Mouse (Mus musculus) erythroblast, embryonic 14.5 days (primary cell): ENCODE results near the gene Chfr. TPM values are rescaled to one million over a fixed set of nuclear protein-coding genes. Genes with fewer than 3 reads are reported as not detected.
A peak's percentile ranks its signal among the peaks of the same experiment; 100 is the strongest.

Source experiments
- H3K27me3 ChIP-seq: 2 replicates; pipeline ENCODE4 v1.6.1; 2012; ENCODE audit warnings: inconsistent platforms; ENCODE audit not compliant: control insufficient read depth
- H3K36me3 ChIP-seq: 2 replicates; pipeline ENCODE4 v1.6.1; 2012; ENCODE audit warnings: mild to moderate bottlenecking, inconsistent platforms; ENCODE audit not compliant: control insufficient read depth
- H3K4me1 ChIP-seq: 2 replicates; pipeline ENCODE4 v1.6.1; 2012; ENCODE audit warnings: inconsistent platforms; ENCODE audit not compliant: control insufficient read depth
- H3K4me3 ChIP-seq: replicated peaks from 2 replicates; pipeline ENCODE3; 2012; ENCODE audit warnings: moderate library complexity, mild to moderate bottlenecking, inconsistent platforms
- H3K9me3 ChIP-seq: 2 replicates; pipeline ENCODE4 v1.6.1; 2012; ENCODE audit warnings: low read length, inconsistent platforms, mixed read lengths; ENCODE audit not compliant: control insufficient read depth
- GATA1 ChIP-seq: IDR thresholded peaks from 2 replicates; pipeline ENCODE4 v1.6.1; 2012; ENCODE audit warnings: low read length, inconsistent platforms, mixed read lengths
- TAL1 ChIP-seq: IDR thresholded peaks from 3 replicates; pipeline ENCODE4 v1.6.1; 2012; ENCODE audit warnings: low read length, inconsistent platforms, mixed read lengths
- polyA plus RNA-seq: library from polyadenylated mRNA; stranded (reverse); fragments of >175 nt; gene quantifications from 2 replicates; pipeline ENCODE4 v1.2.3, GENCODE M21; 2012

Gene Chfr
- polyA plus RNA-seq, 1 experiment, result 4.0 TPM

DNA sequence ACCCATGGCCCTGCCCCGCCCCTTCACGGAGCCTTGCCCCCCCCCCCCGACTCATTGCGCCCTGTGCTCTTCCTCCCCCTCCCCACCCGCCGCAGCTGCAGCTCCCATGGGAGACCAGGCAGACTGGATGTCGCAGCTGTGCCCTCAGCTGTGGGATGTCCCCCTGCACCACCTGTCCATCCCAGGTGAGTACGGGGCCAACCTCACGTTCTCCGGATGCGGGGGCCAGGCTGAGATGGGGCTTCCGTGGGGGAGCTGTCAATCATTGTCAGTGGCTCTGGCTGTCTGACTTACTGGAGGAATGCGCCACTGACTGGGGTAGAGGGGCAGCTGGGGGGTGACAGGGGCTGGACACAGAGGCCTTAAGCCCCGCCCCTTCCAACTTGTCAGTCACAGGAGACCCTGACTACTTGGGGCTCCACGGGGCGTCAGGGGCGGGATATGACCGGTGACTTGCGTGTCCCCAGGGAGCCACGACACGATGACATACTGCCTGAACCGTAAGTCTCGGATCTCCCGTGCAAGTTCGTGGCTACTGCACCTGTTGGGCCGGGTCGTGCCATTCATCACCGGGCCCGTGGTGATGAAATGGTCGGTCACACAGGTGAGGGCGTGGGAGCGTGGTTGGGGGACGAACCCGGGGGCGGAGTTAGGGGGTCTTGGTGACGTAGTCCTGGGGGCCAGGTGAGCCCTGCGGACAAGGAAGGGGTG lies 34.6 kb upstream of the Chfr start:
- H3K4me1 ChIP-seq, result peaks cover 31% of the 10 kb centered on the region
- H3K9me3 ChIP-seq, result peaks cover 13% of the 10 kb centered on the region
- peaks cover 29% of the 10 kb centered on the region for H3K27me3 ChIP-seq
- peaks cover 38% of the 10 kb centered on the region for H3K36me3 ChIP-seq
- peak overlapping the region; percentile 29 for H3K4me3 ChIP-seq
- TF ChIP-seq TAL1 (no peak), GATA1 (no peak)

- TF ChIP-seq TAL1 (no peak), GATA1 (no peak)
- Histone ChIP-seq H3K4me1 (peaks cover 39% of the 10 kb centered on the region), H3K36me3 (peaks cover 46% of the 10 kb centered on the region), H3K4me3 (peak overlapping the region; percentile 21), H3K27me3 (peaks cover 29% of the 10 kb centered on the region), H3K9me3 (peaks cover 13% of the 10 kb centered on the region)
Measured at GRCm38 (mm10) chr5:110101716-110102347, 33.8 kb upstream of the Chfr start.

DNA sequence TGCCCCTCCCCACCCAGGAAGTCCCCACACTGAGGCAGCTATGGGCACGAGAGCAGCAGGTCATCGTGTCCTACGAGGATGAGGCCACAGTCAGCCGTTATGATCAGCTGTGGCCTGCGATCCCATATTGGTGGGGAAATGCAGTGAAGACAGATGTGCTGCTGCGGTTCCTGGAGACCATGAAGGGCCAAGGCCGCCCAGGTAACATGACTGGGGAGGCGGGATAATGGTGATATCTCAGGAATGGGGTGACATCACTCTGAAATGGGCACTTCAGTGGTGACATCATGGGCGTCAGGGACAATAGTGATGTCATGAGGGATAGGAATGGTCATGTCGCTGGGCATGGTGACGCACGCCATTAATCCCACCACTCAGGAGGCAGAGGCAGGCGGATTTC lies 33.2 kb upstream of the Chfr start:
- TF ChIP-seq TAL1, result no peak
- TF ChIP-seq GATA1, result no peak
- H3K36me3 ChIP-seq, result peaks cover 47% of the 10 kb centered on the region
- peaks cover 45% of the 10 kb centered on the region for H3K4me1 ChIP-seq
- peaks cover 13% of the 10 kb centered on the region for H3K9me3 ChIP-seq
- no peak overlapping the region for H3K4me3 ChIP-seq
- H3K27me3 ChIP-seq, result peaks cover 29% of the 10 kb centered on the region

- H3K36me3 ChIP-seq, result peaks cover 47% of the 10 kb centered on the region
- TF ChIP-seq TAL1 (no peak), GATA1 (no peak)
- H3K4me1 ChIP-seq, result peaks cover 50% of the 10 kb centered on the region
Measured at GRCm38 (mm10) chr5:110102853-110103625, 32.6 kb upstream of the Chfr start.

GRCm38 (mm10) chr5:110103901-110104615 lies 31.6 kb upstream of the Chfr start:
- Histone ChIP-seq H3K9me3 (peaks cover 13% of the 10 kb centered on the region), H3K4me3 (no peak overlapping the region), H3K27me3 (peaks cover 25% of the 10 kb centered on the region), H3K36me3 (peaks cover 47% of the 10 kb centered on the region), H3K4me1 (peaks cover 59% of the 10 kb centered on the region)
- TF ChIP-seq TAL1 (no peak), GATA1 (no peak)

More at GRCm38 (mm10) chr5:110102853-110103625, 32.6 kb upstream of the Chfr start:
- Histone ChIP-seq H3K27me3 (peaks cover 29% of the 10 kb centered on the region), H3K9me3 (peaks cover 13% of the 10 kb centered on the region), H3K4me3 (no peak overlapping the region)

DNA sequence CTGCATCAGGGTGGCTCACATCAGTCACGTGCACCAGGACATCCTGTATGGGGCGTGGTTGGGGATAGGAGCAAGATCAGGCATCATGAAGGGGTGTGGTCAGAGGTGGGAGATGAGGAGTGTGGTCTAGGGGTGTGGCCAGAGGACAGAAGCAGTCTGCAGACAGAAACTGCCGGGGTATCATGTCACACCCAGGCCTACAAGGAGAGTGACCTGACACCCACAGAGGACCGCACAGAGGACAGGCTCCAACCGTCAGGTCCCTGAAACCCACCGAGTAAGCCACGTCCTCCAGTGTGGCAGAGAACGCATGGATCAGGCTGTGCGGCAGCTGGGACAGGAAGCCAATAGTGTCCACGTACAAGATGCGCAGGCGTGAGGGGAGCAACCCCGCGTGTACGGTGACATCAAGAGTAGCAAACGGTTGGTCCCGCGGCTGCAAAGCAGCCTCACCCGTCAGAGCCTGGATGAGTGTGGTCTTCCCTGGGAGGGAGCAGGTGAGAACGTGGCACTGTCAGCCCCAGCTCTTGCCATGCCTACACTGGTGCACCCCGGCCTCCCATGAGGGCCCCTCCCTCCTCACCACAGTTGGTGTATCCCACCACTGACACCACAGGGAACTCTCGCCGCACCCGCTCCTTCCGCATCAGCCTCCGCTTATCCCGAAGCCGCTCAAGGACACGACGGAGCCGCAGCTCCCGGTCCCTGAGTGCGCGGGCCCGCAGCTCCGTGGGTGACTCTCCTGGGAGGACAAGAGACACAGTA lies 30.8 kb upstream of the Chfr start:
- Histone ChIP-seq H3K9me3 (peaks cover 13% of the 10 kb centered on the region), H3K36me3 (peaks cover 47% of the 10 kb centered on the region), H3K4me3 (no peak overlapping the region), H3K4me1 (peaks cover 61% of the 10 kb centered on the region), H3K27me3 (peaks cover 22% of the 10 kb centered on the region)
- no peak for TF ChIP-seq TAL1
- no peak for TF ChIP-seq GATA1

DNA sequence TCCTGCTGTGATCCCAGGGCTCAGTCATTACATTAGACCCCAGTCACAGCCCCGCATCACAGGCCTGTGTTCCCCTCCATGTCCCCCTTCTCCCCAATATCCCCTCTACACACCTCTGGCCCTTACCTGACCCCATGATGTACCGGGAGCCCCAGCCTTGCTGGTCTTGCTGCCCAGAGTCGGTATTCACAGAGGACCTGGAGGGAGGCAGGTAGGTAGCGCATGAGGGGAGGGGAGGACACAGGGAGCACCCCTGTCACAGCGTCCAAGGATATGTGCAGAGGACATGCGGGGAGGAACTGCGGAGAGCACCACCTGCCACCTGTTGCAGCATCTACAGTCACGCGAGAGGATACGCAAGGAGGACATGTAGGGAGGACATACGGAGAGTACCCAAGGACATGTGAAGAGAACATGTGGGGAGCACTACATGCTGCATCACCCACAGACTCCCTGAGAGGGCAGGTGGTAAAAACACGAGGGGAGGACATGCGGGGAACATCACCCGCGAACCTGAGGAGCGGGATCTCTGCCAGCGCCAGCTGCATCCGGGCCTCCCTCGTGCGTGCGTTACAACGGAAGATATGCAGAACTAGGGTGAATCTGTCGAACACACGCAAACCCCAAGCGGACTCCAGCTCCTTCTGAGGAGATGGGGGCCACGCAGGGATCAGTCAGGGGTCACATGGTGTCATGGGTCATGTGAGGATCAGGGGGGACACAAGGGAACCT lies 29.3 kb upstream of the Chfr start:
- Histone ChIP-seq H3K4me3 (peak overlapping the region; percentile 69), H3K9me3 (peaks cover 13% of the 10 kb centered on the region), H3K36me3 (peaks cover 47% of the 10 kb centered on the region), H3K4me1 (peaks cover 59% of the 10 kb centered on the region), H3K27me3 (peaks cover 7% of the 10 kb centered on the region)
- TF ChIP-seq GATA1 (no peak), TAL1 (no peak)
